Mouse (Mus musculus): ENCODE data around the gene Rora. TPM values are rescaled to one million over a fixed set of nuclear protein-coding genes. Genes with fewer than 3 reads are reported as not detected.

Rora gene
- polyA plus RNA-seq, 1 experiment from 2014 or later = 6.5 TPM

GRCm38 (mm10) chr9:68993881-68994280 lies 340.3 kb downstream of the Rora start:
- no peak overlapping the region for H3K9ac ChIP-seq (ENCODE audit: low read depth, low read length)
- H3K27ac ChIP-seq (ENCODE audit: low read depth, low read length) = no peak overlapping the region
- 63% methylated on average over 2 of the region's 2 CpGs for WGBS (ENCODE audit: insufficient replicate concordance)
- no peaks in the 10 kb centered on the region for H3K9me3 ChIP-seq (replicated peaks; ENCODE audit: control insufficient read depth, low read length)
- no peak for ATAC-seq (replicated peaks; ENCODE audit: insufficient number of reproducible peaks, low FRiP score, low TSS enrichment)
- no peaks in the 10 kb centered on the region for H3K27me3 ChIP-seq (ENCODE audit: control insufficient read depth, insufficient read depth, low read length)
- H3K4me3 ChIP-seq (ENCODE audit: low read depth, low read length) = no peak overlapping the region
- H3K4me1 ChIP-seq (ENCODE audit: control insufficient read depth, insufficient read depth, low read length) = no peaks in the 10 kb centered on the region
- H3K4me2 ChIP-seq = no peak overlapping the region
- H3K36me3 ChIP-seq (ENCODE audit: control insufficient read depth, insufficient read depth, low read length) = no peaks in the 10 kb centered on the region

- no peak for ATAC-seq (replicated peaks; ENCODE audit: insufficient number of reproducible peaks, low FRiP score, low TSS enrichment)
- Histone ChIP-seq H3K4me1 (ENCODE audit: control insufficient read depth, insufficient read depth, low read length) (no peaks in the 10 kb centered on the region), H3K4me3 (ENCODE audit: low read depth, low read length) (no peak overlapping the region), H3K4me2 (no peak overlapping the region), H3K9ac (ENCODE audit: low read depth, low read length) (no peak overlapping the region), H3K27ac (ENCODE audit: low read depth, low read length) (no peak overlapping the region), H3K27me3 (ENCODE audit: control insufficient read depth, insufficient read depth, low read length) (no peaks in the 10 kb centered on the region), H3K9me3 (replicated peaks; ENCODE audit: control insufficient read depth, low read length) (no peaks in the 10 kb centered on the region), H3K36me3 (ENCODE audit: control insufficient read depth, insufficient read depth, low read length) (no peaks in the 10 kb centered on the region)
- WGBS (ENCODE audit: insufficient replicate concordance) = 89% methylated on average over 9 of the region's 9 CpGs
Measured at GRCm38 (mm10) chr9:68998961-68999360, 345.4 kb downstream of the Rora start.

GRCm38 (mm10) chr9:69004514-69004913 lies 350.9 kb downstream of the Rora start:
- no peak for ATAC-seq (replicated peaks; ENCODE audit: insufficient number of reproducible peaks, low FRiP score, low TSS enrichment)
- H3K4me1 ChIP-seq (ENCODE audit: control insufficient read depth, insufficient read depth, low read length) = no peaks in the 10 kb centered on the region
- no peak overlapping the region for H3K9ac ChIP-seq (ENCODE audit: low read depth, low read length)
- no peak overlapping the region for H3K27ac ChIP-seq (ENCODE audit: low read depth, low read length)
- no peaks in the 10 kb centered on the region for H3K9me3 ChIP-seq (replicated peaks; ENCODE audit: control insufficient read depth, low read length)
- no peaks in the 10 kb centered on the region for H3K27me3 ChIP-seq (ENCODE audit: control insufficient read depth, insufficient read depth, low read length)
- 67% methylated on average over 9 of the region's 9 CpGs for WGBS (ENCODE audit: insufficient replicate concordance)
- H3K4me2 ChIP-seq = no peak overlapping the region
- H3K36me3 ChIP-seq (ENCODE audit: control insufficient read depth, insufficient read depth, low read length) = no peaks in the 10 kb centered on the region
- H3K4me3 ChIP-seq (ENCODE audit: low read depth, low read length) = no peak overlapping the region

- 72% methylated on average over 3 of the region's 3 CpGs for WGBS (ENCODE audit: insufficient replicate concordance)
- Histone ChIP-seq H3K9me3 (replicated peaks; ENCODE audit: control insufficient read depth, low read length) (no peaks in the 10 kb centered on the region), H3K9ac (ENCODE audit: low read depth, low read length) (no peak overlapping the region), H3K27ac (ENCODE audit: low read depth, low read length) (no peak overlapping the region), H3K36me3 (ENCODE audit: control insufficient read depth, insufficient read depth, low read length) (no peaks in the 10 kb centered on the region), H3K4me3 (ENCODE audit: low read depth, low read length) (no peak overlapping the region), H3K4me2 (no peak overlapping the region), H3K27me3 (ENCODE audit: control insufficient read depth, insufficient read depth, low read length) (no peaks in the 10 kb centered on the region), H3K4me1 (ENCODE audit: control insufficient read depth, insufficient read depth, low read length) (no peaks in the 10 kb centered on the region)
- ATAC-seq (replicated peaks; ENCODE audit: insufficient number of reproducible peaks, low FRiP score, low TSS enrichment) = no peak
Measured at GRCm38 (mm10) chr9:69006666-69007065, 353.1 kb downstream of the Rora start.

GRCm38 (mm10) chr9:69008706-69009105 lies 355.1 kb downstream of the Rora start:
- H3K36me3 ChIP-seq (ENCODE audit: control insufficient read depth, insufficient read depth, low read length) = no peaks in the 10 kb centered on the region
- ATAC-seq (replicated peaks; ENCODE audit: insufficient number of reproducible peaks, low FRiP score, low TSS enrichment) = no peak

GRCm38 (mm10) chr9:69010886-69011285 lies 357.3 kb downstream of the Rora start:
- ATAC-seq (replicated peaks; ENCODE audit: insufficient number of reproducible peaks, low FRiP score, low TSS enrichment) = no peak
- Histone ChIP-seq H3K9ac (ENCODE audit: low read depth, low read length) (no peak overlapping the region), H3K9me3 (replicated peaks; ENCODE audit: control insufficient read depth, low read length) (no peaks in the 10 kb centered on the region), H3K4me2 (no peak overlapping the region), H3K36me3 (ENCODE audit: control insufficient read depth, insufficient read depth, low read length) (no peaks in the 10 kb centered on the region), H3K27me3 (ENCODE audit: control insufficient read depth, insufficient read depth, low read length) (no peaks in the 10 kb centered on the region), H3K27ac (ENCODE audit: low read depth, low read length) (no peak overlapping the region), H3K4me3 (ENCODE audit: low read depth, low read length) (no peak overlapping the region), H3K4me1 (ENCODE audit: control insufficient read depth, insufficient read depth, low read length) (no peaks in the 10 kb centered on the region)
- 80% methylated on average over 5 of the region's 5 CpGs for WGBS (ENCODE audit: insufficient replicate concordance)

More at GRCm38 (mm10) chr9:69008706-69009105, 355.1 kb downstream of the Rora start:
- Histone ChIP-seq H3K4me1 (ENCODE audit: control insufficient read depth, insufficient read depth, low read length) (no peaks in the 10 kb centered on the region), H3K9ac (ENCODE audit: low read depth, low read length) (no peak overlapping the region), H3K4me3 (ENCODE audit: low read depth, low read length) (no peak overlapping the region), H3K27ac (ENCODE audit: low read depth, low read length) (no peak overlapping the region), H3K9me3 (replicated peaks; ENCODE audit: control insufficient read depth, low read length) (no peaks in the 10 kb centered on the region), H3K4me2 (no peak overlapping the region), H3K27me3 (ENCODE audit: control insufficient read depth, insufficient read depth, low read length) (no peaks in the 10 kb centered on the region)
- WGBS (ENCODE audit: insufficient replicate concordance) = 64% methylated on average over 2 of the region's 2 CpGs

GRCm38 (mm10) chr9:69013186-69013715 lies 359.7 kb downstream of the Rora start:
- H3K9me3 ChIP-seq (replicated peaks; ENCODE audit: control insufficient read depth, low read length) = no peaks in the 10 kb centered on the region
- no peak overlapping the region for H3K4me2 ChIP-seq
- ATAC-seq (replicated peaks; ENCODE audit: insufficient number of reproducible peaks, low FRiP score, low TSS enrichment) = no peak
- 86% methylated on average over 7 of the region's 7 CpGs for WGBS (ENCODE audit: insufficient replicate concordance)
- H3K9ac ChIP-seq (ENCODE audit: low read depth, low read length) = no peak overlapping the region
- H3K27me3 ChIP-seq (ENCODE audit: control insufficient read depth, insufficient read depth, low read length) = no peaks in the 10 kb centered on the region
- H3K4me1 ChIP-seq (ENCODE audit: control insufficient read depth, insufficient read depth, low read length) = no peaks in the 10 kb centered on the region
- no peaks in the 10 kb centered on the region for H3K36me3 ChIP-seq (ENCODE audit: control insufficient read depth, insufficient read depth, low read length)
- H3K27ac ChIP-seq (ENCODE audit: low read depth, low read length) = no peak overlapping the region
- no peak overlapping the region for H3K4me3 ChIP-seq (ENCODE audit: low read depth, low read length)

GRCm38 (mm10) chr9:69014203-69014602 lies 360.6 kb downstream of the Rora start:
- H3K4me3 ChIP-seq (ENCODE audit: low read depth, low read length) = no peak overlapping the region
- H3K9me3 ChIP-seq (replicated peaks; ENCODE audit: control insufficient read depth, low read length) = no peaks in the 10 kb centered on the region
- no peak for ATAC-seq (replicated peaks; ENCODE audit: insufficient number of reproducible peaks, low FRiP score, low TSS enrichment)
- H3K4me2 ChIP-seq = no peak overlapping the region
- H3K27ac ChIP-seq (ENCODE audit: low read depth, low read length) = no peak overlapping the region
- H3K4me1 ChIP-seq (ENCODE audit: control insufficient read depth, insufficient read depth, low read length) = no peaks in the 10 kb centered on the region
- no peaks in the 10 kb centered on the region for H3K27me3 ChIP-seq (ENCODE audit: control insufficient read depth, insufficient read depth, low read length)
- no peak overlapping the region for H3K9ac ChIP-seq (ENCODE audit: low read depth, low read length)
- 81% methylated on average over 2 of the region's 2 CpGs for WGBS (ENCODE audit: insufficient replicate concordance)
- no peaks in the 10 kb centered on the region for H3K36me3 ChIP-seq (ENCODE audit: control insufficient read depth, insufficient read depth, low read length)

- no peak overlapping the region for H3K4me2 ChIP-seq
Measured at GRCm38 (mm10) chr9:69020381-69020780, 366.8 kb downstream of the Rora start.

More at GRCm38 (mm10) chr9:69020381-69020780, 366.8 kb downstream of the Rora start:
- H3K4me1 ChIP-seq (ENCODE audit: control insufficient read depth, insufficient read depth, low read length) = no peaks in the 10 kb centered on the region
- H3K27ac ChIP-seq (ENCODE audit: low read depth, low read length) = no peak overlapping the region
- H3K36me3 ChIP-seq (ENCODE audit: control insufficient read depth, insufficient read depth, low read length) = no peaks in the 10 kb centered on the region
- no peaks in the 10 kb centered on the region for H3K27me3 ChIP-seq (ENCODE audit: control insufficient read depth, insufficient read depth, low read length)
- H3K9ac ChIP-seq (ENCODE audit: low read depth, low read length) = no peak overlapping the region
- no peak for ATAC-seq (replicated peaks; ENCODE audit: insufficient number of reproducible peaks, low FRiP score, low TSS enrichment)
- H3K9me3 ChIP-seq (replicated peaks; ENCODE audit: control insufficient read depth, low read length) = no peaks in the 10 kb centered on the region
- 89% methylated on average over 4 of the region's 4 CpGs for WGBS (ENCODE audit: insufficient replicate concordance)
- no peak overlapping the region for H3K4me3 ChIP-seq (ENCODE audit: low read depth, low read length)
